Mouse (Mus musculus) kidney, embryonic 15.5 days (tissue): ENCODE measurements around the gene Zcchc18. TPM values are rescaled to one million over a fixed set of nuclear protein-coding genes. Genes with fewer than 3 reads are reported as not detected.

Source experiments
- polyA plus RNA-seq: library from polyadenylated mRNA; unstranded; fragments of >200 nt; fragmentation: Nextera tagmentation; extraction: Ambion mirVana; gene quantifications from 2 replicates; pipeline ENCODE4 v1.2.1, GENCODE M21; 2015

The Zcchc18 gene
- polyA plus RNA-seq, 1 experiment from 2014 or later: 27.9 TPM

Other genes starting within 250 kb of the Zcchc18 start
- 557 and 568 TPM in 2 replicates for gene Morf4l2, start 249.5 kb upstream of the Zcchc18 start, polyA plus RNA-seq
- 0.09 TPM in 1 of 2 replicates, not detected in the other for gene Glra4, start 213.0 kb upstream of the Zcchc18 start, polyA plus RNA-seq
- gene Plp1, start 170.5 kb upstream of the Zcchc18 start, polyA plus RNA-seq: 3.4 and 4.7 TPM in 2 replicates
- gene Rab9b, start 124.4 kb upstream of the Zcchc18 start, polyA plus RNA-seq: 0.19 and 0.25 TPM in 2 replicates
- gene H2bfm, start 65.8 kb upstream of the Zcchc18 start, polyA plus RNA-seq: not detected in 2 replicates
- gene Tmsb15b2, start 17.7 kb upstream of the Zcchc18 start, polyA plus RNA-seq: 37.5 and 45.9 TPM in 2 replicates
- gene Tmsb15l, start 16.3 kb upstream of the Zcchc18 start, polyA plus RNA-seq: 1.8 and 2.4 TPM in 2 replicates
- 23.3 and 27.1 TPM in 2 replicates for gene Tmsb15b1, start 16.3 kb upstream of the Zcchc18 start, polyA plus RNA-seq
- 8.6 and 10.6 TPM in 2 replicates for gene Slc25a53, start 45.1 kb downstream of the Zcchc18 start, polyA plus RNA-seq
- 12.0 and 12.6 TPM in 2 replicates for gene Fam199x, start 56.4 kb downstream of the Zcchc18 start, polyA plus RNA-seq
- gene Esx1, start 128.9 kb downstream of the Zcchc18 start, polyA plus RNA-seq: not detected in 2 replicates